Mouse (Mus musculus) MEL (cell line): ENCODE measurements at regions not wholly inside any gene's neighbourhood (a gene's known extent, or its start where the extent isn't known, plus 50 kb on each side); places are given as distances from the start of the nearest gene placed in this dataset.

ENCODE experiments used
- CTCF ChIP-seq, 3 experiments: IDR thresholded peaks in 2 of 3; conservative IDR thresholded peaks in 1 of 3; 2 replicates each; pipeline ENCODE4 v1.5.1; 2011 to 2012; ENCODE audit warnings: low read length in 3 of 3, low read depth in 2 of 3, mild to moderate bottlenecking in 2 of 3, improper control_type of control experiment in 1 of 3, inconsistent platforms in 1 of 3, mixed read lengths in 1 of 3, moderate library complexity in 1 of 3; ENCODE audit not compliant: control insufficient read depth in 1 of 3, insufficient read depth in 1 of 3, poor library complexity in 1 of 3, severe bottlenecking in 1 of 3
- GABPA ChIP-seq: IDR thresholded peaks from 2 replicates; pipeline ENCODE4 v1.6.1; 2012; ENCODE audit warnings: low read depth, mild to moderate bottlenecking, inconsistent platforms, low read length, improper control_type of control experiment, moderate library complexity
- GATA1 ChIP-seq: IDR thresholded peaks from 2 replicates; pipeline ENCODE4 v1.6.1; 2011; ENCODE audit warnings: low read depth, low read length, improper control_type of control experiment
- POLR2A ChIP-seq, 2 experiments: IDR thresholded peaks; 2 replicates each; pipeline ENCODE4 v1.6.1; 2011 to 2012; ENCODE audit warnings: low read length in 2 of 2, mild to moderate bottlenecking in 2 of 2, control low read depth in 1 of 2, improper control_type of control experiment in 1 of 2, low read depth in 1 of 2, moderate library complexity in 1 of 2; ENCODE audit not compliant: control insufficient read depth in 1 of 2, insufficient read depth in 1 of 2, poor library complexity in 1 of 2

- TF ChIP-seq POLR2A (IDR thresholded peaks at IDR 0.05; ENCODE audit: control insufficient read depth in 1 of 2, insufficient read depth in 1 of 2, low read depth in 1 of 2, low read length in 2 of 2, poor library complexity in 1 of 2) = no peak
- TF ChIP-seq CTCF (IDR thresholded peaks at IDR 0.05 in 2 of 3, conservative IDR thresholded peaks at IDR 0.05 in 1 of 3; ENCODE audit: control insufficient read depth in 1 of 3, insufficient read depth in 1 of 3, low read depth in 2 of 3, low read length in 3 of 3, poor library complexity in 1 of 3, severe bottlenecking in 1 of 3) = no peak
- no peak for TF ChIP-seq GATA1
- no peak for TF ChIP-seq GABPA
These were observed 319.8 kb upstream of the Acvr2a start for GRCm38 (mm10) chr2:48494065-48494464.
